Mouse (Mus musculus) neural tube, embryonic 11.5 days (tissue): ENCODE measurements at regions not wholly inside any gene's neighbourhood (a gene's known extent, or its start where the extent isn't known, plus 50 kb on each side); places are given as distances from the start of the nearest gene placed in this dataset.

Source experiments
- ATAC-seq: fragments of 200-750 bp; cut with Nextera tagmentation; 2 replicates; pipeline ENCODE4 v1.8.0; 2017; ENCODE audit warnings: moderate number of reproducible peaks, mild to moderate bottlenecking, moderate TSS enrichment, moderate library complexity; ENCODE audit not compliant: insufficient read depth, low FRiP score, low TSS enrichment
- DNase-seq: peaks from one replicate; pipeline ENCODE4 v3.0.0-alpha.2; 2015; ENCODE audit warnings: low spot score
- H3K27ac ChIP-seq: fragments of 300-500 bp; sonication (generic); 2 replicates; pipeline ENCODE4 v1.5.1; 2014; ENCODE audit warnings: low read depth, mild to moderate bottlenecking, low read length
- H3K27me3 ChIP-seq: fragments of 300-500 bp; sonication (generic); 2 replicates; pipeline ENCODE4 v1.6.1; 2014; ENCODE audit warnings: mild to moderate bottlenecking, low read length, mixed read lengths; ENCODE audit not compliant: control insufficient read depth, insufficient read depth
- H3K36me3 ChIP-seq: fragments of 300-500 bp; sonication (generic); 2 replicates; pipeline ENCODE4 v1.6.1; 2014; ENCODE audit warnings: mild to moderate bottlenecking, low read length, moderate library complexity, mixed read lengths; ENCODE audit not compliant: control insufficient read depth, insufficient read depth
- H3K4me1 ChIP-seq: fragments of 300-500 bp; sonication (generic); 2 replicates; pipeline ENCODE4 v1.6.1; 2014; ENCODE audit warnings: low read length, mixed read lengths; ENCODE audit not compliant: control insufficient read depth, insufficient read depth
- H3K4me2 ChIP-seq: fragments of 300-500 bp; sonication (generic); 2 replicates; pipeline ENCODE4 v1.6.1; 2014; ENCODE audit warnings: low read depth, mild to moderate bottlenecking, moderate library complexity
- H3K4me3 ChIP-seq: fragments of 300-500 bp; sonication (generic); 2 replicates; pipeline ENCODE4 v1.5.1; 2014; ENCODE audit warnings: low read depth, low read length
- H3K9ac ChIP-seq: fragments of 300-500 bp; sonication (generic); 2 replicates; pipeline ENCODE4 v1.6.1; 2014; ENCODE audit warnings: mild to moderate bottlenecking, low read length
- H3K9me3 ChIP-seq: fragments of 300-500 bp; sonication (generic); 2 replicates; pipeline ENCODE4 v1.6.1; 2016; ENCODE audit warnings: low read length; ENCODE audit not compliant: control insufficient read depth
- WGBS: fragments of 180-500 bp; shearing (Covaris S2); extraction: QIAGEN DNeasy Blood & Tissue Kit; methylation state at CpG from one replicate; pipeline ENCODE4 v1.1.7; 2014; 5-methylcytosine and 5-hydroxymethylcytosine counted together

- ATAC-seq (no peak), DNase-seq (no peak)
- Histone ChIP-seq H3K4me2 (no peak overlapping the region), H3K9ac (no peak overlapping the region), H3K9me3 (no peaks in the 10 kb centered on the region), H3K27me3 (no peaks in the 10 kb centered on the region), H3K27ac (no peak overlapping the region), H3K4me3 (no peak overlapping the region), H3K4me1 (no peaks in the 10 kb centered on the region), H3K36me3 (no peaks in the 10 kb centered on the region)
- WGBS = 94% methylated on average over 6 of the region's 6 CpGs
Observed at GRCm38 (mm10) chr1:12367872-12368271, 954.0 kb downstream of the A830018L16Rik start.

DNA sequence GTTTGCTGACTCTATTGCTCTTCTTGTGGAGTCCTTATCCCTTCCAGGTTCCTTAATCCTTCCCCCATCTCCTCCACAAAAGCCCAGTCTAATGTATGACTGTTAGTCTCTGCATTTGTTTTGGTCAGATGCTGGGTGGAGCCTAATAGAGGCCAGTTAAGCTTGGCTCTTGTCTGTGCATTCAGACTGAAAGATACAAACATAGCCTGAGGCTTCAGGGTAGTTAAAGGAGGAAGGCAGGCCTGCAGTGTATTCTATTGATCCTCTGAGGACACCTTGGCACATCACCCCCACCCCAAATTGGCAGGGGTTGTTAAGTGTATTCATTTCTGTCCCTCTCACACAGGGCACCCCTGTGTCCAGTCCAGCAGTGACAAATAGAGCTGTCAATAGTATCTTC lies 959.1 kb downstream of the A830018L16Rik start:
- Histone ChIP-seq H3K4me2 (no peak overlapping the region), H3K36me3 (no peaks in the 10 kb centered on the region), H3K9me3 (no peaks in the 10 kb centered on the region), H3K27me3 (no peaks in the 10 kb centered on the region), H3K4me3 (no peak overlapping the region), H3K4me1 (no peaks in the 10 kb centered on the region), H3K9ac (no peak overlapping the region), H3K27ac (no peak overlapping the region)
- DNase-seq (no peak), ATAC-seq (no peak)

GRCm38 (mm10) chr1:12398146-12398884 lies 984.4 kb downstream of the A830018L16Rik start:
- H3K27me3 ChIP-seq = no peaks in the 10 kb centered on the region
- ATAC-seq (no peak), DNase-seq (peak; percentile 54)
- H3K36me3 ChIP-seq = no peaks in the 10 kb centered on the region
- H3K9ac ChIP-seq = no peak overlapping the region
- H3K9me3 ChIP-seq = no peaks in the 10 kb centered on the region
- H3K4me3 ChIP-seq = no peak overlapping the region
- H3K4me1 ChIP-seq = no peaks in the 10 kb centered on the region; the same call in 1 of the 2 replicates
- 22% methylated on average over 7 of the region's 7 CpGs for WGBS
- no peak overlapping the region for H3K27ac ChIP-seq
- no peak overlapping the region for H3K4me2 ChIP-seq

- DNase-seq = no peak
- no peaks in the 10 kb centered on the region for H3K27me3 ChIP-seq
- no peak overlapping the region for H3K9ac ChIP-seq
- H3K4me3 ChIP-seq = no peak overlapping the region
- 84% methylated on average over 4 of the region's 4 CpGs for WGBS
- H3K4me2 ChIP-seq = no peak overlapping the region
- H3K27ac ChIP-seq = no peak overlapping the region
- H3K4me1 ChIP-seq = no peaks in the 10 kb centered on the region
- no peak for ATAC-seq
- H3K36me3 ChIP-seq = no peaks in the 10 kb centered on the region
- H3K9me3 ChIP-seq = no peaks in the 10 kb centered on the region
Observed at GRCm38 (mm10) chr1:12405391-12406270, 991.7 kb downstream of the A830018L16Rik start.

GRCm38 (mm10) chr1:12409738-12410523 lies 996.0 kb downstream of the A830018L16Rik start:
- DNase-seq (no peak), ATAC-seq (peak; percentile 72; the same call in 1 of the 2 replicates)
- Histone ChIP-seq H3K9ac (no peak overlapping the region), H3K27me3 (no peaks in the 10 kb centered on the region), H3K4me3 (no peak overlapping the region), H3K9me3 (no peaks in the 10 kb centered on the region), H3K27ac (no peak overlapping the region), H3K36me3 (no peaks in the 10 kb centered on the region), H3K4me2 (no peak overlapping the region), H3K4me1 (no peaks in the 10 kb centered on the region)
- WGBS = 76% methylated on average over 6 of the region's 6 CpGs

DNA sequence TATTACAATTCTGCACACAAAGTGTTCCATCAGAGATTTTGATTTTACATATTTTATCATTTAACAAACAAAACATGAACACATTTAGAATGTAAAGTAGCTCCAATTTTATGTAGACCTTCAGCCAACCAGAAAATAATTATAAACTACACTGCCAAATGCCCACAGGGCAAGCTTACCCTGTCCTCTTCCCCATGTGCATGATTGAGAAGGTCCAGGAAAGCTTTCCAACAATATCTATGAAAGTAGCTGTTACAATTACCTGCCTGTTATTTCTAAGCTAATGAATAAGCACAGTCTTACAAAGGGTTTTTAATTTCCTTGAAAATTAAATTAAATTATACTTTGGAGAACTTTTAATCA lies 996.6 kb downstream of the A830018L16Rik start:
- H3K4me2 ChIP-seq = no peak overlapping the region
- H3K27ac ChIP-seq = no peak overlapping the region
- H3K27me3 ChIP-seq = no peaks in the 10 kb centered on the region
- no peak for DNase-seq
- no peaks in the 10 kb centered on the region for H3K36me3 ChIP-seq
- no peak overlapping the region for H3K9ac ChIP-seq
- H3K4me1 ChIP-seq = no peaks in the 10 kb centered on the region
- no peaks in the 10 kb centered on the region for H3K9me3 ChIP-seq
- no peak overlapping the region for H3K4me3 ChIP-seq
- peak; percentile 36; the same call in 1 of the 2 replicates for ATAC-seq

GRCm38 (mm10) chr1:12424510-12424909 lies 1010.6 kb downstream of the A830018L16Rik start:
- Histone ChIP-seq H3K9me3 (no peaks in the 10 kb centered on the region), H3K27me3 (no peaks in the 10 kb centered on the region), H3K4me3 (no peak overlapping the region), H3K27ac (no peak overlapping the region), H3K4me2 (no peak overlapping the region), H3K9ac (no peak overlapping the region), H3K36me3 (no peaks in the 10 kb centered on the region), H3K4me1 (no peaks in the 10 kb centered on the region)
- ATAC-seq (no peak), DNase-seq (no peak)
- WGBS = 58% methylated on average over 2 of the region's 2 CpGs

DNA sequence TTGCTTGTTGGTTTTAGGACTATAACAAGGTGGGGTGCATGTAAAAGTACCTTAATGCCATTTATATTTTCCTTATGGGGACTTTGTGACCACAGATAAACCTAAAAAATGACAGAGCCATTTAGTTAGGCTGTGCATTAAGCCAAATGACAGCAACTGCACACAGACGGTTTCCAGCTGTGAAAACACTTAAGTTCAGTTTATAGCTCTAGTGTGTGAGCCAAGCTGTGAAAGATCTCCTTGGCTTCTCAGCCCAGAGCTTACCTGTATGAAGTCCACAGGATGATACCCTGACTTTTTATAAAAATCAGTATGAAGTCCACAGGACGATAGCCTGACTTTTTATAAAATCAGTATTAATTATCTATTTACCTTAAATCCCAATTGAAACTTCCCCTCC lies 1024.0 kb downstream of the A830018L16Rik start:
- Histone ChIP-seq H3K4me1 (no peaks in the 10 kb centered on the region), H3K36me3 (no peaks in the 10 kb centered on the region), H3K4me2 (no peak overlapping the region), H3K9ac (no peak overlapping the region), H3K27ac (no peak overlapping the region), H3K9me3 (no peaks in the 10 kb centered on the region), H3K4me3 (no peak overlapping the region), H3K27me3 (no peaks in the 10 kb centered on the region)
- DNase-seq = no peak
- WGBS = 51% methylated on average over 2 of the region's 2 CpGs
- ATAC-seq = no peak
